Mouse (Mus musculus): ENCODE data around the gene Bloc1s3. TPM values are rescaled to one million over a fixed set of nuclear protein-coding genes. Genes with fewer than 3 reads are reported as not detected.

The Bloc1s3 gene
- polyA plus RNA-seq, 1 experiment from 2014 or later: 1.4 TPM

- H3K27ac ChIP-seq (ENCODE audit: low read length): no peak overlapping the region
- H3K4me2 ChIP-seq (ENCODE audit: low read depth, low read length): peak overlapping the region; percentile 95
- ATAC-seq (ENCODE audit: low read depth): no peak
- peak overlapping the region; percentile 76 for H3K9ac ChIP-seq (ENCODE audit: low read length)
- H3K9me3 ChIP-seq (ENCODE audit: control insufficient read depth, low read length): no peaks in the 10 kb centered on the region
- WGBS: 1% methylated on average over 64 of the region's 71 CpGs
- H3K4me3 ChIP-seq (ENCODE audit: low read length): peak overlapping the region; percentile 67
- H3K4me1 ChIP-seq (replicated peaks; ENCODE audit: control insufficient read depth, insufficient read depth, low read length): peaks cover 10% of the 10 kb centered on the region
- no peaks in the 10 kb centered on the region for H3K27me3 ChIP-seq (ENCODE audit: control insufficient read depth, insufficient read depth, low read depth, low read length)
- H3K36me3 ChIP-seq (ENCODE audit: control insufficient read depth, insufficient read depth, low read length): no peaks in the 10 kb centered on the region
Observed at GRCm38 (mm10) chr7:19506969-19507611, 1.1 kb downstream of the Bloc1s3 start.

- Histone ChIP-seq H3K27me3 (ENCODE audit: control insufficient read depth, insufficient read depth, low read depth, low read length) (no peaks in the 10 kb centered on the region), H3K36me3 (ENCODE audit: control insufficient read depth, insufficient read depth, low read length) (no peaks in the 10 kb centered on the region), H3K4me1 (replicated peaks; ENCODE audit: control insufficient read depth, insufficient read depth, low read length) (peaks cover 10% of the 10 kb centered on the region), H3K4me3 (ENCODE audit: low read length) (no peak overlapping the region), H3K9me3 (ENCODE audit: control insufficient read depth, low read length) (no peaks in the 10 kb centered on the region), H3K4me2 (ENCODE audit: low read depth, low read length) (no peak overlapping the region), H3K9ac (ENCODE audit: low read length) (no peak overlapping the region), H3K27ac (ENCODE audit: low read length) (no peak overlapping the region)
- ATAC-seq (ENCODE audit: low read depth): no peak
- 32% methylated on average over 6 of the region's 6 CpGs for WGBS
Observed at GRCm38 (mm10) chr7:19506326-19506725, 1.8 kb downstream of the Bloc1s3 start.

- Histone ChIP-seq H3K4me3 (ENCODE audit: low read length) (no peak overlapping the region), H3K4me2 (ENCODE audit: low read depth, low read length) (no peak overlapping the region), H3K36me3 (ENCODE audit: control insufficient read depth, insufficient read depth, low read length) (no peaks in the 10 kb centered on the region), H3K27ac (ENCODE audit: low read length) (no peak overlapping the region), H3K9me3 (ENCODE audit: control insufficient read depth, low read length) (no peaks in the 10 kb centered on the region), H3K9ac (ENCODE audit: low read length) (no peak overlapping the region), H3K4me1 (replicated peaks; ENCODE audit: control insufficient read depth, insufficient read depth, low read length) (peaks cover 10% of the 10 kb centered on the region), H3K27me3 (ENCODE audit: control insufficient read depth, insufficient read depth, low read depth, low read length) (no peaks in the 10 kb centered on the region)
- no peak for ATAC-seq (ENCODE audit: low read depth)
- WGBS: 29% methylated on average over 5 of the region's 5 CpGs
Observed at GRCm38 (mm10) chr7:19503481-19504068, 4.6 kb downstream of the Bloc1s3 start.

GRCm38 (mm10) chr7:19501658-19502057 lies 6.5 kb downstream of the Bloc1s3 start:
- H3K27me3 ChIP-seq (ENCODE audit: control insufficient read depth, insufficient read depth, low read depth, low read length): no peaks in the 10 kb centered on the region
- H3K36me3 ChIP-seq (ENCODE audit: control insufficient read depth, insufficient read depth, low read length): no peaks in the 10 kb centered on the region
- no peaks in the 10 kb centered on the region for H3K4me1 ChIP-seq (replicated peaks; ENCODE audit: control insufficient read depth, insufficient read depth, low read length)
- no peak overlapping the region for H3K4me2 ChIP-seq (ENCODE audit: low read depth, low read length)
- no peaks in the 10 kb centered on the region for H3K9me3 ChIP-seq (ENCODE audit: control insufficient read depth, low read length)
- ATAC-seq (ENCODE audit: low read depth): no peak
- H3K27ac ChIP-seq (ENCODE audit: low read length): no peak overlapping the region
- no peak overlapping the region for H3K4me3 ChIP-seq (ENCODE audit: low read length)
- WGBS: 82% methylated on average over 4 of the region's 4 CpGs
- no peak overlapping the region for H3K9ac ChIP-seq (ENCODE audit: low read length)

- 63% methylated on average over 12 of the region's 12 CpGs for WGBS
- H3K9me3 ChIP-seq (ENCODE audit: control insufficient read depth, low read length): no peaks in the 10 kb centered on the region
- no peak overlapping the region for H3K27ac ChIP-seq (ENCODE audit: low read length)
- ATAC-seq (ENCODE audit: low read depth): no peak
- no peak overlapping the region for H3K4me3 ChIP-seq (ENCODE audit: low read length)
- no peak overlapping the region for H3K4me2 ChIP-seq (ENCODE audit: low read depth, low read length)
- H3K4me1 ChIP-seq (replicated peaks; ENCODE audit: control insufficient read depth, insufficient read depth, low read length): peaks cover 5% of the 10 kb centered on the region
- H3K9ac ChIP-seq (ENCODE audit: low read length): no peak overlapping the region
- no peaks in the 10 kb centered on the region for H3K27me3 ChIP-seq (ENCODE audit: control insufficient read depth, insufficient read depth, low read depth, low read length)
- no peaks in the 10 kb centered on the region for H3K36me3 ChIP-seq (ENCODE audit: control insufficient read depth, insufficient read depth, low read length)
Observed at GRCm38 (mm10) chr7:19500420-19501363, 7.5 kb downstream of the Bloc1s3 start.

GRCm38 (mm10) chr7:19498326-19498725 lies 9.8 kb downstream of the Bloc1s3 start:
- no peak overlapping the region for H3K4me3 ChIP-seq (ENCODE audit: low read length)
- H3K4me2 ChIP-seq (ENCODE audit: low read depth, low read length): no peak overlapping the region
- no peak overlapping the region for H3K9ac ChIP-seq (ENCODE audit: low read length)
- peaks cover 14% of the 10 kb centered on the region for H3K4me1 ChIP-seq (replicated peaks; ENCODE audit: control insufficient read depth, insufficient read depth, low read length)
- no peaks in the 10 kb centered on the region for H3K9me3 ChIP-seq (ENCODE audit: control insufficient read depth, low read length)
- no peaks in the 10 kb centered on the region for H3K36me3 ChIP-seq (ENCODE audit: control insufficient read depth, insufficient read depth, low read length)
- 37% methylated on average over 4 of the region's 4 CpGs for WGBS
- H3K27me3 ChIP-seq (ENCODE audit: control insufficient read depth, insufficient read depth, low read depth, low read length): no peaks in the 10 kb centered on the region
- H3K27ac ChIP-seq (ENCODE audit: low read length): no peak overlapping the region
- ATAC-seq (ENCODE audit: low read depth): no peak

- H3K36me3 ChIP-seq (ENCODE audit: control insufficient read depth, insufficient read depth, low read length): no peaks in the 10 kb centered on the region
- H3K4me3 ChIP-seq (ENCODE audit: low read length): no peak overlapping the region
- H3K4me1 ChIP-seq (replicated peaks; ENCODE audit: control insufficient read depth, insufficient read depth, low read length): peaks cover 20% of the 10 kb centered on the region
- no peak overlapping the region for H3K9ac ChIP-seq (ENCODE audit: low read length)
- 58% methylated on average over 5 of the region's 5 CpGs for WGBS
- H3K4me2 ChIP-seq (ENCODE audit: low read depth, low read length): no peak overlapping the region
- H3K27ac ChIP-seq (ENCODE audit: low read length): no peak overlapping the region
- H3K9me3 ChIP-seq (ENCODE audit: control insufficient read depth, low read length): no peaks in the 10 kb centered on the region
- ATAC-seq (ENCODE audit: low read depth): no peak
- H3K27me3 ChIP-seq (ENCODE audit: control insufficient read depth, insufficient read depth, low read depth, low read length): peaks cover 2% of the 10 kb centered on the region; the same call in 1 of the 2 replicates
Observed at GRCm38 (mm10) chr7:19496214-19496555, 12.0 kb downstream of the Bloc1s3 start.

- no peaks in the 10 kb centered on the region for H3K9me3 ChIP-seq (ENCODE audit: control insufficient read depth, low read length)
- peaks cover 20% of the 10 kb centered on the region for H3K4me1 ChIP-seq (replicated peaks; ENCODE audit: control insufficient read depth, insufficient read depth, low read length)
- H3K9ac ChIP-seq (ENCODE audit: low read length): no peak overlapping the region
- H3K27me3 ChIP-seq (ENCODE audit: control insufficient read depth, insufficient read depth, low read depth, low read length): peaks cover 7% of the 10 kb centered on the region
- peak; percentile 74 for ATAC-seq (ENCODE audit: low read depth)
- H3K4me2 ChIP-seq (ENCODE audit: low read depth, low read length): no peak overlapping the region
- H3K36me3 ChIP-seq (ENCODE audit: control insufficient read depth, insufficient read depth, low read length): no peaks in the 10 kb centered on the region
- peak overlapping the region; percentile 59; the same call in 1 of the 2 replicates for H3K27ac ChIP-seq (ENCODE audit: low read length)
- H3K4me3 ChIP-seq (ENCODE audit: low read length): no peak overlapping the region
- WGBS: 27% methylated on average over 20 of the region's 20 CpGs
Observed at GRCm38 (mm10) chr7:19495521-19496213, 12.5 kb downstream of the Bloc1s3 start.
